Mouse (Mus musculus): ENCODE measurements around the gene Prss36. TPM values are rescaled to one million over a fixed set of nuclear protein-coding genes. Genes with fewer than 3 reads are reported as not detected.
"Not testable (repeated sequence)": the region's sequence is repeated elsewhere in the genome, so short reads cannot be mapped to it uniquely, and the experiment has no call there.

The Prss36 gene
- total RNA-seq (2021): 12.5 and 13.1 TPM in 2 replicates
- long read RNA-seq, experiment 1, partial matches to known transcripts: 3 of 18 reads
- long read RNA-seq, experiment 1, other reads (novel, unspliced or antisense): 14 of 18 reads
- long read RNA-seq, experiment 2, partial matches to known transcripts: 3 of 10 reads
- long read RNA-seq, experiment 2, other reads (novel, unspliced or antisense): 7 of 10 reads

GRCm38 (mm10) chr7:127946470-127947023 lies at the start of gene Prss36:
Gene Prss36 (minus strand): TSS chr7:127946725.
- no peak for DNase-seq

- peak; percentile 70 for DNase-seq
Measured at GRCm38 (mm10) chr7:127993341-127993977, 46.9 kb upstream of the Prss36 start, which contains the start of gene Pycard. Gene Pycard (minus strand): TSS chr7:127993867.

GRCm38 (mm10) chr7:127992488-127993340 lies 46.2 kb upstream of the Prss36 start:
- no peak for DNase-seq

GRCm38 (mm10) chr7:127991643-127992487 lies 45.3 kb upstream of the Prss36 start:
- DNase-seq: peak; percentile 83

- no peak for DNase-seq
Measured at GRCm38 (mm10) chr7:127988904-127989303, 42.4 kb upstream of the Prss36 start.

GRCm38 (mm10) chr7:127980606-127981005 lies 34.1 kb upstream of the Prss36 start:
- no peak for DNase-seq

GRCm38 (mm10) chr7:127978856-127979255 lies 32.3 kb upstream of the Prss36 start:
- DNase-seq: no peak

- peak; percentile 44 for DNase-seq
Measured at GRCm38 (mm10) chr7:127974413-127974930, 27.9 kb upstream of the Prss36 start.

GRCm38 (mm10) chr7:127967922-127968828 lies 21.6 kb upstream of the Prss36 start:
- peak; percentile 90 for DNase-seq

- DNase-seq: peak; percentile 98
Measured at GRCm38 (mm10) chr7:127967004-127967921, 20.7 kb upstream of the Prss36 start, which contains the start of gene Fus. Gene Fus (plus strand): TSS chr7:127967457.

GRCm38 (mm10) chr7:127966371-127966918 lies 19.9 kb upstream of the Prss36 start:
- peak; percentile 35 for DNase-seq

GRCm38 (mm10) chr7:127959364-127959763 lies 12.8 kb upstream of the Prss36 start:
- DNase-seq: no peak

GRCm38 (mm10) chr7:127952864-127953581 lies 6.5 kb upstream of the Prss36 start:
- no peak for DNase-seq

- peak; percentile 63 for DNase-seq
Measured at GRCm38 (mm10) chr7:127944614-127945013, 1.9 kb downstream of the Prss36 start.

GRCm38 (mm10) chr7:127942097-127942496 lies 4.4 kb downstream of the Prss36 start:
- DNase-seq: not testable (repeated sequence)

GRCm38 (mm10) chr7:127936216-127936884 lies 10.2 kb downstream of the Prss36 start:
- no peak for DNase-seq

GRCm38 (mm10) chr7:127935748-127936159 lies 10.8 kb downstream of the Prss36 start:
- DNase-seq: no peak

All from adrenal gland, postnatal 14 days (tissue).